Mouse (Mus musculus) olfactory bulb, adult 2 months (tissue): Measurements from ENCODE around the gene Eva1c. TPM values are rescaled to one million over a fixed set of nuclear protein-coding genes. Genes with fewer than 3 reads are reported as not detected.

Experiments used
- H3K27ac ChIP-seq: fragments of 200-500 bp; 2 replicates; pipeline ENCODE4 v1.5.1; 2012; ENCODE audit warnings: low read depth, low read length; ENCODE audit not compliant: insufficient read depth
- H3K4me1 ChIP-seq: fragments of 200-500 bp; 2 replicates; pipeline ENCODE4 v1.6.1; 2012; ENCODE audit warnings: low read length; ENCODE audit not compliant: control insufficient read depth, insufficient read depth
- H3K4me3 ChIP-seq: fragments of 200-500 bp; 2 replicates; pipeline ENCODE4 v1.5.1; 2012; ENCODE audit warnings: mild to moderate bottlenecking, low read depth, low read length, moderate library complexity; ENCODE audit not compliant: insufficient read depth
- CTCF ChIP-seq: fragments of 200-500 bp; IDR thresholded peaks from 2 replicates; pipeline ENCODE4 v1.5.1; 2012; ENCODE audit warnings: low read depth, mild to moderate bottlenecking, low read length, moderate library complexity; ENCODE audit not compliant: insufficient read depth
- POLR2A ChIP-seq: fragments of 200-500 bp; IDR thresholded peaks from 2 replicates; pipeline ENCODE4 v1.6.1; 2012; ENCODE audit warnings: mild to moderate bottlenecking, low read depth, low read length, moderate library complexity; ENCODE audit not compliant: insufficient read depth
- WGBS: fragments of 180-500 bp; shearing (Covaris S2); methylation state at CpG from one replicate; pipeline ENCODE4 v1.1.7; 2018; 5-methylcytosine and 5-hydroxymethylcytosine counted together
- polyA plus RNA-seq: library from polyadenylated mRNA; stranded (reverse); fragments of >200 nt; gene quantifications from 2 replicates; pipeline ENCODE4 v1.2.4, GENCODE M21; 2012; ENCODE audit warnings: low replicate concordance; ENCODE audit not compliant: missing spikeins, insufficient read depth, insufficient read length

The Eva1c gene
- polyA plus RNA-seq = not detected in 2 replicates

DNA sequence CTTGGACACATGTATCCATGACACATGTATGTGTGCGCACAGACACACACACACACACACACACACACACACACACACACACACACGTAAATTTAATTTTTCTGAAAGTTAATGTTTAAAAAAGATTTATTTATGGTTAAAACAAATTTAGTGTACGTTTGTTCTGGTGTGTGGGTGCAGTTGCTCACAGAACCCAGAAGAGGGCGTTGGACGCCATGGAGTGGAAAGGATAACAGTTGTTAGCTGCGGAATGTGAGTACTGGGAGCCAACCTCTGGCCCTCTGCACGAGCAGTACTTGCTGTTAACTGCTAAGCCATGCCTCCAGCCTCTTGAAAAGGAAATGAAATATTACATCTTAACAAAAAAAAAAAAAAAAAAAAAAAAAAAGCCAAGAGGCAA lies at the start of gene Eva1c:
TSS of gene Eva1c (plus strand) at position 263 of the 400 bp plus-strand sequence.
- Histone ChIP-seq H3K27ac (no peak within 1 kb of the TSS), H3K4me3 (no peak within 1 kb of the TSS), H3K4me1 (peaks cover 16% of the 10 kb centered on the region)
- TF ChIP-seq CTCF (no peak), POLR2A (no peak)
- WGBS = 77% methylated on average over 7 of the region's 7 CpGs

DNA sequence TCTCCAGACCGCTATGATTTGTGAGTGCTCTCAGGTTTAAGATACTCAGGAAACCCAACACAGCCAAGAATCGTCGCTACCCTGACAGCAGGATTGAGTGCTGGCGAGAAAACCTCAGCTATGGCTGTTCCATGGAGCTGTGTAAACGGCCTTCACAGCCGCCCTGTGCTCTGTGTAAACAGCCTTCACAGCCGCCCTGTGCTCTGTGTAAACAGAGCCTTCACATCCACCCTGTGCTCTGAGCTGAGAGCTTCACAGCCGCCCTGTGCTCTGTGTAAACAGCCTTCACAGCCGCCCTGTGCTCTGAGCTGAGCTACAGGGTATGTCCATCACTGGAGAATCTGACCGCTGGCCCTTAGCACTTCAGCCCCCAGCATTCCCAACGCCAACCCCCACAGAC lies 46.7 kb upstream of the Eva1c start:
- H3K27ac ChIP-seq = no peak overlapping the region
- no peaks in the 10 kb centered on the region for H3K4me1 ChIP-seq
- TF ChIP-seq POLR2A = no peak
- no peak for TF ChIP-seq CTCF
- no peak overlapping the region for H3K4me3 ChIP-seq
- WGBS = 90% methylated on average over 11 of the region's 11 CpGs

DNA sequence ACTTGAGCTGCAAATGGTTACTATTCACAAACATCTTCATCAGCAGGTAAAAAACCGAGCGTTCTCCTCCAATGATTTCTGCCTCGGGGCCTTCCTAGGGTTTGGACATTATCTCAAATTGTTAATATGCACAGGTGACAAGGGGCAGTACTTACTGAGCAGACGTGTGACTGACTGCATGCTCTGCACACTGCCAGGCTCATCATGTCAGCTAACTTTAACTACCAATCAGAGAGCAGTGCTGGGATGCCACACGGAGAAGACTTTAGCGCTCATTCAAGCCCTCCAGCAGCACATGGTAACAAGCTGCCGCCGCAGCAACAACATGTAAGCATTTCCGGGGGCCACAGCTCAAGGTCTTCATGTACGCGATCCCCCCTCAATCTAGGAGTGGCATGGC lies 43.2 kb upstream of the Eva1c start:
- Histone ChIP-seq H3K4me1 (no peaks in the 10 kb centered on the region), H3K27ac (no peak overlapping the region), H3K4me3 (no peak overlapping the region)
- WGBS = 92% methylated on average over 11 of the region's 11 CpGs
- TF ChIP-seq CTCF (no peak), POLR2A (no peak)

DNA sequence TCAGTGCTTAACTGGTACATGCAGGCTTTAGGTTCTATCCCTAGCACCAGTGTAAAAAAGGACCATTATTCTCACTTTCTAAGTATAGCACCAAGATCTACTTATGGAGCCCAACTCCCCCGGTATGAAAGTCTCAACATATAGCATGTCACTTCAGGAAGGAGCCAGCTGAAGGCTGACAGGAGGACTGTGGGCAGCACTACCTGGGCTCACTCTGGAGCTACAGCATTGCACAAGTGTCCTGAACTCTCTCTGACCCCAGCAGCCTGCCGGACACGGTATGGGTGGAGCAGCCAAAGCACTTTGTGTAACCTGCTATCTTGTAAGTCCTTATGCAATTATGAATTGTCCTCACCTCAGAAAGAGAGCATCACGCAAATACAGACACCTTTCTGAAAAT lies 41.3 kb upstream of the Eva1c start:
- no peaks in the 10 kb centered on the region for H3K4me1 ChIP-seq
- 92% methylated on average over 4 of the region's 4 CpGs for WGBS
- no peak overlapping the region for H3K27ac ChIP-seq
- no peak overlapping the region for H3K4me3 ChIP-seq
- TF ChIP-seq CTCF (no peak), POLR2A (no peak)

DNA sequence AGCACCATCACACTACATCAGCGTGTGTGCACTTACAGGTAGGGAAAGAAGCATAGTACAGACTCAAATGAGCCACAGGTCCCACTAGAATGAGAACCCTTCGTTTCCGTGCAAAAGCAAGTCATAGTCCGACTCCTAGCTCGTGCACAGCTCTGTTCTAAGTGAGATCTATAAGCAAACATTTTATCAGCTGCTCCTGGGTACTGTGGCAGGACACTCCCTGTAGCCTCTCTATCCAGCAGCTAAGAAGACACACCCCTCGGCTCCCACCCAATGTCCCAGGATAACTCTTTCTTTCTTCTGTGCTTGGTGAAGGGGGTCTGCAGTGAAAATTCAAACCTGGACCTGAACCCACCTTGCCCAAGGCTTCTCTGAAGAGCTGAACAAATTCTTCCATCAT lies 37.9 kb upstream of the Eva1c start:
- Histone ChIP-seq H3K27ac (no peak overlapping the region), H3K4me3 (no peak overlapping the region), H3K4me1 (no peaks in the 10 kb centered on the region; the same call in 1 of the 2 replicates)
- no peak for TF ChIP-seq CTCF
- WGBS = 96% methylated on average over 6 of the region's 6 CpGs

DNA sequence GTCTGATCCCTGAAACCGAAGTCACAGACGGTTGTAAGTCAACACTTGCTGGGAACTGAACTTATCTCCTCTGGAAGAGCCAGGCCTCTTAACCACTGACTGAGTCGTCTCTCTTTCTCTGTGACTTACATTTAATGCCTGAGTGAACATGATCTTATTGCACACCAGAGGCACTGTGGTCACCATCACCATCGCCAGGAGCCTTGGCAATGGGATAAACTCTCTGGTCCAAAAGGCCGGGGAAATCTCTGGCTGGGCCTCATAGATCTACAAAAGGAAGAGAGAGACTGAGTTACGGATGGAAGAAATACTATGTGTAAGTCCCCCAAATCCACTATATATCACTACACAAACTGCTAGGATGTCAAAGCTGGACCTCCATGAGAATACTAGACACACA lies 35.6 kb upstream of the Eva1c start:
- Histone ChIP-seq H3K27ac (no peak overlapping the region), H3K4me1 (no peaks in the 10 kb centered on the region; the same call in 1 of the 2 replicates), H3K4me3 (no peak overlapping the region)
- 82% methylated on average over 6 of the region's 6 CpGs for WGBS
- TF ChIP-seq POLR2A = no peak
- TF ChIP-seq CTCF = no peak

DNA sequence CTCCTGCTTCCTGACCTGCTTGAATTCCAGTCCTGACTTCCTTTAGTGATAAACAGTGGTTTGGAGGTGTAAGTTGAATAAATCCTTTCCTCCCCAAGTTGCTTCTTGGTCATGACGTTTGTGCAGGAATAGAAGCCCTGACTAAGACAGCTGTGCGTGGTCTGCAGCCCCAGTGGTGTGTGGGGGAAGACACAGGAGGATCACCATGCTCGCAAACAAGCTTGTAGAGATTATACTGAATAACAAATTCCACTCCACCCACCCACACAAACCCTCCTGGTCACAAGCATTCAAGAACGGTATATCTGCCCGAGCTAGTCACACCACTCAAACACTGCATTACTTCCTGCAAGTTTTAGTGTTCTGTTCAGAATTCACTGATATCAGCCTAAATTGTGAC lies 34.5 kb upstream of the Eva1c start:
- Histone ChIP-seq H3K4me1 (no peaks in the 10 kb centered on the region; the same call in 1 of the 2 replicates), H3K27ac (no peak overlapping the region), H3K4me3 (no peak overlapping the region)
- WGBS = 63% methylated on average over 5 of the region's 5 CpGs
- no peak for TF ChIP-seq CTCF
- no peak for TF ChIP-seq POLR2A

DNA sequence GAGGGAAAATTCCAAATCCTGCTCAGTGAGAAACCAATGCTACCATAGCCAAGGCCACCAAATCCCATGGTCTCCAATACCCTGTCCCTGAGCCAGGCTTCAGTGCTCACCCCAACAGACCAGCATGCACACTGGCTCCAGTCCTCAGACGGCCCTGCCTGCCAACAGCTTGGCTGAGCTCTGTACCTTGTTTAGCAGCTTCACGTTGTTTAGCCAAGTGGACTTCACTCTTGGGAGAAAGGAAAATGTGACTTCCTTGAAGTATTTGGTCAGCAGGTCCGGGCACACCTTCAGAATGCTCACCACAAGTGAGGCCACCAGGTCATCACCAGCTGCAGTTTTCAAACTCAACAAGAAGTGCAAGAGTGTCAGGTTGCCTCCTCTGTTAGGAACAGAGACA lies 34.0 kb upstream of the Eva1c start:
- WGBS = 62% methylated on average over 3 of the region's 3 CpGs
- TF ChIP-seq CTCF = no peak
- TF ChIP-seq POLR2A = no peak

DNA sequence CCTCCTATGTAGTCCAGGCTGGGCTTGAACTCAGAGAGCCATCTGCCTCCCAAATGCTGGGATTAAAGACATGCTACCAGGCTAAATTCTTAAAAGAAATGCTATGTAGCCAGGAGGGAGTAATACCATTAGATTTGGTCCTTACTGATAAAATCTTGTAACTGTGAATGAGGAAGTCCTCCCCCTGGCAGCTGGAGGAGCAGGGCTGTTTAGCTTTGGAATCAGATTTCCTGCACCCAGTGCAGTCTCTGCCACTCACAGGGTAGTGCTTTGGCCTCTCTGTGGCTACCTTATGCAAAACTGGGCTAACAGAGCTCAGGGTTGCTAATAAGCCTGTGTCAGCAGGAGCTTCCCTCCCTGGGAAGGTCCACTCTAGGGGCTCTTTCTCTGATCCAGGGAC lies 31.8 kb upstream of the Eva1c start:
- no peak overlapping the region for H3K27ac ChIP-seq
- no peak overlapping the region for H3K4me3 ChIP-seq
- no peaks in the 10 kb centered on the region; the same call in 1 of the 2 replicates for H3K4me1 ChIP-seq
- TF ChIP-seq POLR2A = no peak
- no peak for TF ChIP-seq CTCF

More for the DNA sequence above, 34.0 kb upstream of the Eva1c start:
- Histone ChIP-seq H3K27ac (no peak overlapping the region), H3K4me1 (no peaks in the 10 kb centered on the region; the same call in 1 of the 2 replicates), H3K4me3 (no peak overlapping the region)

DNA sequence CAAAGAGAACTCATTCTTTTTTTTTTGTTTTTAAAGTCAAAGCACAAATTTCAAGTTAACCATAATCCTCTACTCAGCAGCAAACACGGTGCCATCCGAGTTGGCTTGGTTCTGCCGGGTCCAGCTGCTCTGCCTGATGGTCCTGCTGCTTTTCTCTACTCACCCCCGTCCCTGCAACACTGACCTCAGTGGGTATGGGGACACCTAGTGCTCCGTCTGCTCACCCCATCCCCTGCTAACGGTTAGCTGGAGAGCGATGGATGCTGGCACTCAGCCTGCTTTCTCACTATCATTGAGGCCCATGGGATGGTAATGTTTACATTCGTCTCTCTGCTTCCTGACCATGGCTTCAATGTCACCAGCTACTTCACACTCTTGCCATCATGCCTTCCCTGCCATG lies 28.1 kb upstream of the Eva1c start:
- WGBS = 89% methylated on average over 8 of the region's 8 CpGs
- no peak for TF ChIP-seq CTCF
- no peak for TF ChIP-seq POLR2A

More for the DNA sequence above, 28.1 kb upstream of the Eva1c start:
- Histone ChIP-seq H3K4me3 (no peak overlapping the region), H3K27ac (no peak overlapping the region), H3K4me1 (no peaks in the 10 kb centered on the region)
